Mouse (Mus musculus) spleen, adult 12 weeks (tissue): ENCODE results near the gene Krtap1-3.
"Not testable (repeated sequence)": the region's sequence is repeated elsewhere in the genome, so short reads cannot be mapped to it uniquely, and the experiment has no call there.

ENCODE experiments used
- DNase-seq: peaks from one replicate; pipeline ENCODE4 v3.0.0; 2022; ENCODE audit warnings: low spot score

Gene Krtap1-3

DNA sequence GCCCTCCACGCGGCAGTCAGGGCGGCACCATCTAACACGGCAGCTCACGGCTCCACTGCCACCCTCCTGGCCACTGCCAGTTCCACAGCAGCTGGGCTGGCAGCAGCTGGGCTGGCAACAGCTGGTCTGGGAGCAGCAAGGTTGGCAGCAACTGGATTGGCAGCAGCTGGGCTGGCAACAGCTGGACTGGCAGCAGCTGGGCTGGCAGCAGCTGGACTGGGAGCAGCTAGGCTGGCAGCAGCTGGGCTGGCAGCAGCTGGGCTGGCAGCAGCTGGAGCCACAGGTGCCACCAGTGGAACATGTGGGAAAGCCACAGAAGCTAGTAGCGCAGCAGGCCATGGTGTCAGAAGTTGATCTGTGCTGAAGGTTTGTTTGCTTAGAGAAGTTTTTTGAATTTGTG is at the start of gene Krtap1-3:
Gene Krtap1-3 (minus strand): TSS at position 359 of the 400 bp plus-strand sequence.
- no peak for DNase-seq

DNA sequence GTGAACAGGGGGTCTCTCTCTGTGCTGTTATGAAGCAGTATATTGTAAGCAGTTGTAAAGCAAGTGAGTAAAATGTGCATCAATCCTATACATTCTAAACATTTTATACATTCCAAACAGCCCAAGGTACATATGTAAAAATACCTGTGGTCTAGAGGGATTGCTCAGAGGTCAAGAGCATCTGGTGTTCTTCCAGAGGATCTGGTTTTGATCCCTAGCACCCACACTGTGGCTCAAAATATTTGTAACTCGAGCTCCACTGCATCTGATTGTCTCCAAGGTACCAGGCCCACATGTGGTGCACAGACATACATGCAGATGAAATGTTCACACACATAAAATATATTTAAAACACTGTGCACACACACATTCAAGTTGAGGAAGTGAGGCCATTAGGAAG is 49.8 kb upstream of the Krtap1-3 start:
- no peak for DNase-seq

DNA sequence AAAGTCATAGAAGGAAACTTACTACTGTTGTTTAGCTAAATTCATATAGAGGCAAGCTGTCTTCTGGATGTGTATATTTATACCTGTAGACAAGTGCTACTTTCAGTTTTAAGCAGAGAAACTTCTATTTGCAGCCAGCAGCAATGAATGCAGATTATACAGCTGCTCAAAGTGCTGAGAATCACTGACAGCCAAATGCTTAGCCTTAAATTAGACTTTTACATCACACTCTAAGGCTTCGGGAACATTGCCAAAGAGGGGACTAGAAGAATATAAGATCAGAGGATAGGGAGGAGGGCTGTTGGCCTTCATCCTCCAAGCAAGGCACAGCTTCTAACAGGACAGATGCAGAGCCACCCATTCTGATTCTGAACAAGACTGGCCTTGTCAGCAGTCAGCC is 45.9 kb upstream of the Krtap1-3 start:
- DNase-seq, result no peak

DNA sequence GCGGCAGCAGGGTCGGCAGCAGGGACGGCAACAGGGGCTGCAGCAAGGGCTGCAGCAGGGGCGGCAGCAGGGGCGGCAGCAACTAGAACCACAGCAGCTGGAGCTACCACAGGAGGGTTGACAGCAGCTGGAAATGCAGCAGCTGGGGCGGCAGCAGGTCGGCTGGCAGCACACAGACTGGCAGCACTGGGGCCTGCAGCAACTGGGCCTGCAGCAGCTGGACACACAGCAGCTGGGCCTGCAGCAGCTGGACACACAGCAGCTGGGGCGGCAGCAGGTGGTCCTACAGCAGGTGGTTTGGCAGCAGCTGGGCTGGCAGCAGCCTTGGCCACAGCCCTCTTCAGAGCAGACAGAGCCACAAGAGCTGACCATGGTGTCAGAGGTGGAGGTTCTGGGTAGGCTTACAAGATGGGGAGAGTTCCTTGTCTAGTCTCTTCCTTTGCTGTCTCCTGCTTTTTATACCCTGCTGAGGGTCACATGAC is 43.6 kb upstream of the Krtap1-3 start, which contains the start of gene Krtap4-2:
Gene Krtap4-2 (minus strand): TSS at position 432 of the 482 bp plus-strand sequence.
- no peak for DNase-seq

DNA sequence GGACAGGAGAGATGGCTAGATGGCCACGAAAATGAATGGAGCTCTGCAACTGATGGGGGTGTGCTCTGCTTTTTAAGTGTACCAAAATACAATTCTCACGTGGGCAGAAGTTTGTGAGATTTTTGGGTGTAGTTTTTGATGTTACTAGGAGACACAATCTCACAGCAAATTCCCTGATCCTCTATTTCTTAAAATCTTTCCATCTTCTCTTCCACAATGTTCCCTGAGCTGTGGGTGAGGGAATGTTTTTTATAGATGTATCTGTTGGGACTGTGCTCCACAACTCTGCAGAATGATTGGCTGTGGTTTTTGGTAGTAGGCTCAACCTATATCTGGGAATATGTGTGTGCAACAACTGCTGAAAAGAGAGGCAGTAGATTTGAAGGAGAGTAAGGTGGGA is 42.2 kb upstream of the Krtap1-3 start:
- no peak for DNase-seq

- no peak for DNase-seq
Measured at GRCm38 (mm10) chr11:99630890-99631289, 39.8 kb upstream of the Krtap1-3 start.

- no peak for DNase-seq
Measured at GRCm38 (mm10) chr11:99628138-99628537, 37.0 kb upstream of the Krtap1-3 start, which contains the start of gene Krtap4-1. Gene Krtap4-1 (minus strand): TSS chr11:99628238.

DNA sequence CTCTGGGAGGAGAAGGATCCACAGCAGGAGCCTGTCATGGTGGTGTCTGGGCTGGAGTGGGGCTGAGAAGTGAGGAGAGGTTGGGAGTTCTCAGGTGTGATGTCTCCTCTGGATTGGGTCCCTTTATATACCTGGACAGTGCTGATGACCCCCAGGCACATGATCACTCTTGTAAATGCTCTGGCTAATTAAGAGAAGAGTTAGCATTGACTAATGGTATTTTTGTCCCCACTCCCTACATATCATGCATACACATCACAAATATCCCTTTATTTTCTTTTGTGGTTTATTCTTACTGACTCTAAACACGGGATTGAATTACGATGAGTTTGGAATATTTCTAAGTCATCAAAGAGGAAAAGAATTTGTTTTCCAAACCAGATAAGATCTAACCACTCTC is 29.2 kb upstream of the Krtap1-3 start, which contains the start of gene Gm11562:
Gene Gm11562 (minus strand): TSS at position 101 of the 400 bp plus-strand sequence.
- DNase-seq, result no peak

- DNase-seq, result no peak
Measured at GRCm38 (mm10) chr11:99614796-99615363, 23.7 kb upstream of the Krtap1-3 start, which contains the start of gene Krtap2-4. Gene Krtap2-4 (minus strand): TSS chr11:99614846.

DNA sequence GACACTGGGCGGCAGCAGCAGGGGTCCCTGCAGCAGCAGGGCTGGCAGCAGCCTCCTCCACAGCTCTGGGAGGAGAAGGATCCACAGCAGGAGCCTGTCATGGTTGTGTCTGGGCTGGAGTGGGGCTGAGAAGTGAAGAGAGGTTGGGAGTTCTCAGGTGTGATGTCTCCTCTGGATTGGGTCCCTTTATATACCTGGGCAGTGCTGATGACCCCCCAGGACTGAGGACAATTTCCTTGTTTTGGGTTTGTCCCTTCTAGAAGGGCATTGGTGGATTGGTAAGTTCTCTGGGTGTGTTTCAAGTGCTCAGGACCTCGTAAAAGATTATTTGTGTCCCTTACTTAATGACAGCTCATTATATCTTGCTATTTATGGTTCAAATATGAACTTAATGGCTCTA is 18.9 kb upstream of the Krtap1-3 start, which contains the start of gene Gm11937:
Gene Gm11937 (minus strand): TSS at position 101 of the 400 bp plus-strand sequence.
- not testable (repeated sequence) for DNase-seq

DNA sequence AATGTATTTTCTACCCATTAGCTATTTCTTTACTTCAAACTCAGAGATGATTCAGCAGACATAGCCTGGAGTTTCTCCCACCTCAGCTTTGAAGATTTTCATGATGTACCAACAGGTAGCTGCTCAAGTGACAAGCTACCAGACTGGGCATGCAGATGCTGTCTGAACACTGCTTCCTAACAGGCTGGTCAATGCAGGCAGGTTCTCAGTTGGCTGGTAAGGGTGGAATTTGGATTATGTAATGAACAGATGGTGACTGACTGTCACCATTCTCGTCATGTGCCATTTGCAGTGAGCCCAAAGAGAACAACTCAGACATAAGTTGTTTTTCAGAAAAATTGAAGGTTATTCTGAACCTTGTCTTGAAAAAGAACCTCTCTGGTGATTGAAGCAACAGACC is 18.0 kb upstream of the Krtap1-3 start:
- DNase-seq, result no peak

DNA sequence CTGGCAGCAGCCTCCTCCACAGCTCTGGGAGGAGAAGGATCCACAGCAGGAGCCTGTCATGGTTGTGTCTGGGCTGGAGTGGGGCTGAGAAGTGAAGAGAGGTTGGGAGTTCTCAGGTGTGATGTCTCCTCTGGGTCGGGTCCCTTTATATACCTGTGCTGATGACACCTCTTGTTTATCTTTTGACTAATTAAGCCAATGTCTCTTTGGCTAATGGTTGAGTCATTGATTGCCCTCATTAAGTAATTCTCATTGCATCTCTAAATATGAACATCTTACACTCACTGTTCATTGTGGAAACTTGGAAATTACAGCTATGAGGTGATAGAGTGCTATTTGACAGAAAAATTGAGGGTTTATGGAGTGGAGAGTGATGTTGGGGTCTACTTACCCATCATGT is 12.1 kb upstream of the Krtap1-3 start, which contains the start of gene Gm11938:
Gene Gm11938 (minus strand): TSS at position 101 of the 400 bp plus-strand sequence.
- not testable (repeated sequence) for DNase-seq

DNA sequence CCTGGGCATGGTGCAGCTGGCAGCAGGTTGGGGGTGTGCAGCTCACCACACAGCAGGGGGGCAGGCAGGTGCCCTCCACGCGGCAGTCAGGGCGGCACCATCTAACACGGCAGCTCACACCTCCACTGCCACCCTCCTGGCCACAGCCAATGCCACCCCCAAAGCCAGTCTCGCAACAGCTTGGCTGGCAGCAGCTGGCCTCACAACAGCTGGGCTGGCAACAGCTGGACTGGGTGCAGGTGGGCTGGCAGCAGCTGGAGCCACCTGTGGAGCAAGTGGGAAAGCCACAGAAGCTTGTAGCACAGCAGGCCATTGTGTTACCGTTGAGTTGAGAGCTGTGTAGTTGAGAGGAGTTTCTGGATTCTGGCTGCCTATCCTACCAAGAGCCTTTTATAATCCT is 6.6 kb upstream of the Krtap1-3 start, which contains the start of gene Krtap9-3:
Gene Krtap9-3 (minus strand): TSS at position 364 of the 400 bp plus-strand sequence.
- DNase-seq, result not testable (repeated sequence)

DNA sequence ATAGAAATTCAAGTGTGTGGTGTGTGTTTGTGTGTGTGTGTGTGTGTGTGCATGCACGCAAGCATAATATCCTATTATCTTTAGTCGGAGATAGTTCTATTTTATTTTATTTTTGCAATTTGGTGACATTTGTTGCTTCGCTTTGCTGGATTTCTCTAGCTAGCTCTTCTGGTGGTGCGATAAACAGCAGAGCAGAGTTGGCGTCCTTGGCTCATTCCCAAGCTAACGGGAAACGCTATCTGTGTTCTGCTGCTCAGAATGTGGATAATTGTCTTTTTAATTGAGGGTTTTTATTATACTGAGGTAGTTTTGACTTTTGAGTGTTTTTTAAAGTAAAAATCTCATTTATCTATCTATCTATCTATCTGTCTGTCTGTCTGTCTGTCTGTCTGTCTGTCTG is 6.0 kb downstream of the Krtap1-3 start:
- no peak for DNase-seq

DNA sequence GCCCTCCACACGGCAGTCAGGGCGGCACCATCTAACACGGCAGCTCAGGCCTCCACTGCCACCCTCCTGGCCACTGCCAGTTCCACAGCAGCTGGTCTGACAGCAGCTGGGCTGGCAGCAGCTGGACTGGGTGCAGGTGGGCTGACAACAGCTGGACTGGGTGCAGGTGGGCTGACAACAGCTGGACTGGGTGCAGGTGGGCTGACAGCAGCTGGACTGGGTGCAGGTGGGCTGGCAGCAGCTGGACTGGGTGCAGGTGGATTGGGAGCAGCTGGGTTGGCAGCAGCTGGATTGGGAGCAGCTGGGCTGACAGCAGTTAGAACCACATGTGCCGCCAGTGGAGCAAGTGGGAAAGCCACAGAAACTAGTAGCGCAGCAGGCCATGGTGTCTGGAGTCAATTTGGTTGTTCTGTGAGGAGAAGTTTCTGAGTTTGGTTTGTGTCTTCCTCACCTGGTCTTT is 7.9 kb downstream of the Krtap1-3 start, which contains the start of gene Krtap1-4:
Gene Krtap1-4 (minus strand): TSS at position 410 of the 460 bp plus-strand sequence.
- no peak for DNase-seq

- no peak for DNase-seq
Measured at GRCm38 (mm10) chr11:99581564-99581963, 9.6 kb downstream of the Krtap1-3 start.

DNA sequence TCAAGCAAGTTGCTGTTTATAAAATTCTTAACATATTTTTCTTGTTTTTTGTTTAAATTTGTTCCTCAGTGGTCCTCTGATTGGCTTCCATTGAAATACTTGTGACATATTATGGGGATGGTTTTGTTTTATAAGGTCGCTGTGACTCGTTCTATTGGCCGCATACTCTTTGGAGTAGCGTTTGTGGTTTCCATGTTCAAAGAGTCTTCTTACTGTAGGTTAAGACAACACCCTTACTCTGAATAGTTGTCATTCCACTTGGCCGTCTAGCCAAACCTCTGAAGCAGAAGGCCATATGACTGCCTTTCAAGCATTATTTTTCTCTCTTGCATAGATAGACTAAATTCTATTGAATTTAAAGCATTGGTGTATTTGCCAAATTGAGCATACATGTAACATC is 10.1 kb downstream of the Krtap1-3 start:
- DNase-seq, result no peak

GRCm38 (mm10) chr11:99580636-99581035 is 10.5 kb downstream of the Krtap1-3 start, which contains the start of gene Krtap1-5:
Gene Krtap1-5 (minus strand): TSS chr11:99581016.
- no peak for DNase-seq

DNA sequence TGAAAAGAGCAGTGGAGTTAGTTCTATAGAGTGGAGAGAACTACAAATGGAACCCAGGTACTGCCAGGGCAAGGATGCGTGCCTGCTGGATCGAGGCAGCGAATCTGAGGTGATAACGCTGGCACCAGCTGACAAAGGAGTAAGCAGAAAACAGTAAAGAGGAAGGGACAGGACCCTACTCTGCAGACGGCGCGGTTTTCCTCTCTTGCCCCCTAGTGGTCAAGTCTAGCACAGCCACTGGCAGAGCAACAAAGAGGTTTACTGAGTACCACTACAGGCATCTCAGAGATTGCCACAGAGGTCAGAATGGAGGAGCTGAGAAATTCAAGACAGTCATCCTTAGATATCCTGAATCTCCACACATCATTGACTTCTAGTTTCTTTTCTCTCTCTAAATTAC is 17.0 kb downstream of the Krtap1-3 start:
- peak; percentile 7 for DNase-seq

DNA sequence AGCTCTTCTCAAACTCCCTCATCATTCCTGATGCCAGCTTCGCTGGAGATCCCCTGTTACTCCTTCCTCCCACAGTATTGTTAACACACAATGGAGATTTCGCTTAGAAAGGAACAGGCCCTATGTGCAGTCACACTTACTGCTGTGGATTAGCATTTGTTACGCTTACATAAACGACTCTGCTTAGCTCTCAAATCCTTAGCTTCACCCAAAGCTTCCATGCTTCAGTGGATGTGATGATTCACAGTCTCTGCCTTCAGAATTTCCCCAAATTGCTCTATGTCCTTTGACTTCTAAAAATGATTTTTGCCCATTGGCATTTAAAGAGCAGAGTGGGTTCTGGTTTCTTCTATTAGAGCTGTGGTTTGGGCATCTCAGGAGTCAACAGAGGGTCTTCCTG is 18.0 kb downstream of the Krtap1-3 start:
- no peak for DNase-seq

- DNase-seq, result no peak
Measured at GRCm38 (mm10) chr11:99566530-99566929, 24.6 kb downstream of the Krtap1-3 start, which contains the start of gene Krtap3-1. Gene Krtap3-1 (minus strand): TSS chr11:99566630.

GRCm38 (mm10) chr11:99562580-99562979 is 28.6 kb downstream of the Krtap1-3 start:
- no peak for DNase-seq

DNA sequence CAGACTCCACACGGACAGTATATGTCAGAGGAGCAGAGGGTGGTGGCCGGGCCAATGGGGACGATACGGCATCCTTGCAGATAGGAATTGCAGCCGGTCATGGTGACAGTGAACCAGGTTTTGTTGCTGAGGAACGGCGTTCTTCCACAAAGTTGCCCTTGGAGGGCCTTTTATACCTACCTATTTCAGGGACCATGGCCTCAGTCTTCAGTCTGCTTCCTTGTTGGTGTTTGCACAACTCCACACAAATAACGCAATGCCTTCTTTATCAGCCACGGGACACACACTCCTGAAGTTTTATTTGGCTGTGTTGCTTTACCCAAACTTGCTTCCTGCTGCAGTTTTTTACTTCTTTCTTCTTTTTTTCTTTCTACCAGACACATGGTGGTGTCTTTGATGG is 31.8 kb downstream of the Krtap1-3 start, which contains the start of gene Gm11939:
Gene Gm11939 (minus strand): TSS at position 101 of the 400 bp plus-strand sequence.
- no peak for DNase-seq
